Mouse (Mus musculus): Measurements from ENCODE around the gene Gstcd. TPM values are rescaled to one million over a fixed set of nuclear protein-coding genes. Genes with fewer than 3 reads are reported as not detected.
A peak's percentile ranks its signal among the peaks of the same experiment; 100 is the strongest.

Gstcd gene
- polyA plus RNA-seq, 2 experiments, result 2.3 to 5.3 TPM

DNA sequence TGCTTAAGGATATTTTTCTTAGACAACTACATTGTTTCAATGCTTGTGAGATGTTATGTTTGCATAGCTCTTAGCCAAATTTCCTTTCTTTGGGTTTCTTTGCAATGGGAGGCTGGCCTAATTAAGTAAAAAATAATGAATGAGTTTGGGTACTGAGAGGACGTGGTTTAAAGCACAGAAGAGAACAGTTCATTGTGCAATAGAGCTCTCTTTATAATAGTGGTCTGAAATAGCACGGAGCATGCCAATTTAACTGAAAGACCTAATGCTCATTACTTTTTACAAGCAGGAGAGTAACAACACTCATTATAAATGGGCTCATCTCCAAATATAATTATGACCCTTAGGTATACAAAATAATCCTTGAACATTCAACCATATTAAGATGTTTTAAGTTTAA, 39.8 kb downstream of the Gstcd start:
- no peaks in the 10 kb centered on the region for H3K4me1 ChIP-seq (replicated peaks; ENCODE audit: control insufficient read depth in 2 of 2, insufficient read depth in 2 of 2, low read length in 1 of 2)
- H3K9ac ChIP-seq (replicated peaks), result no peak overlapping the region
- no peak for TF ChIP-seq EP300 (IDR thresholded peaks at IDR 0.05; ENCODE audit: low read depth)
- no peak for TF ChIP-seq CTCF (IDR thresholded peaks at IDR 0.05; ENCODE audit: low read depth)
- H3K9me3 ChIP-seq (ENCODE audit: control insufficient read depth, low read length), result no peaks in the 10 kb centered on the region
- no peak overlapping the region for H3K27ac ChIP-seq
- H3K4me2 ChIP-seq (ENCODE audit: low read depth), result no peak overlapping the region
- DNase-seq (ENCODE audit: low read depth in 3 of 3, low spot score in 3 of 3) (no peak), ATAC-seq (ENCODE audit: insufficient read depth) (no peak)
- no peaks in the 10 kb centered on the region for H3K27me3 ChIP-seq (ENCODE audit: control insufficient read depth, insufficient read depth, low read length)
- H3K4me3 ChIP-seq (ENCODE audit: insufficient read depth in 1 of 2, low read depth in 2 of 2, low read length in 2 of 2), result no peak overlapping the region
- peaks cover under 1% of the 10 kb centered on the region; the same call in 1 of the 2 replicates for H3K36me3 ChIP-seq (replicated peaks; ENCODE audit: control insufficient read depth, insufficient read depth, low read depth)
- WGBS (ENCODE audit: insufficient replicate concordance), result 73% methylated on average over 2 of the region's 2 CpGs

DNA sequence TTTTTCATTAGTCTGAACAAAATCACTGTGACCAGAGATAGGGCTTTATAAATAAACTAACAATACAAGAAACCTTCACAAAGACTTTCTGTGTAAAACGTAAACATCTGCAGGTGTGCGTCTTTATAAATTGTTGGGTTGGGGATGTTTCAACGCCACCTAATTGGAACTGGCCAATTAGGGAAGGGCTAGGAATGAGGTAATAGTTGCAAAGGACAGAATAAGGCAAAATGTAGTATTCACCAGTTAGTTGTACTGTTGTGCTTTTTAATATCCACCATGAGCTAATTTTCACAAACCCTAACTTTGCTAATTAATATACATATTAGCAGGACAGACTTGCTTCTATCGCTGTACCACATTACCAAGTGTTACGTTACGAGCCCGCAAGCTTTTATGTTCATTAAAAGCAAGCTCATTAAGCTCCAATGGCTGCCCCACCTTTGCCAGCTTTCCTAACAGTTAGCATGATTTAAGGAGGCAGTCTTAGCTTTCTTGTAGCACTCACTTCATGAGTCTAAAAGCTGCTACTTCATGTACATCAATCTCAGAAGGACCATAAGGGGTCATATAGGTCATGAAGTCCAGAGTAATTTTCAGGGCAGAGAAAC, 58.6 kb downstream of the Gstcd start:
- no peak overlapping the region for H3K9ac ChIP-seq (replicated peaks)
- DNase-seq (ENCODE audit: low read depth in 3 of 3, low spot score in 3 of 3) (no peak), ATAC-seq (ENCODE audit: insufficient read depth) (no peak)
- no peak overlapping the region for H3K27ac ChIP-seq
- no peaks in the 10 kb centered on the region for H3K4me1 ChIP-seq (replicated peaks; ENCODE audit: control insufficient read depth in 2 of 2, insufficient read depth in 2 of 2, low read length in 1 of 2)
- no peak overlapping the region for H3K4me2 ChIP-seq (ENCODE audit: low read depth)
- no peaks in the 10 kb centered on the region for H3K27me3 ChIP-seq (ENCODE audit: control insufficient read depth, insufficient read depth, low read length)
- H3K4me3 ChIP-seq (ENCODE audit: insufficient read depth in 1 of 2, low read depth in 2 of 2, low read length in 2 of 2), result no peak overlapping the region
- TF ChIP-seq EP300 (IDR thresholded peaks at IDR 0.05; ENCODE audit: low read depth) (no peak), CTCF (IDR thresholded peaks at IDR 0.05; ENCODE audit: low read depth) (no peak)
- H3K9me3 ChIP-seq (ENCODE audit: control insufficient read depth, low read length), result no peaks in the 10 kb centered on the region
- 86% methylated on average over 7 of the region's 7 CpGs for WGBS (ENCODE audit: insufficient replicate concordance)
- no peaks in the 10 kb centered on the region for H3K36me3 ChIP-seq (replicated peaks; ENCODE audit: control insufficient read depth, insufficient read depth, low read depth)

DNA sequence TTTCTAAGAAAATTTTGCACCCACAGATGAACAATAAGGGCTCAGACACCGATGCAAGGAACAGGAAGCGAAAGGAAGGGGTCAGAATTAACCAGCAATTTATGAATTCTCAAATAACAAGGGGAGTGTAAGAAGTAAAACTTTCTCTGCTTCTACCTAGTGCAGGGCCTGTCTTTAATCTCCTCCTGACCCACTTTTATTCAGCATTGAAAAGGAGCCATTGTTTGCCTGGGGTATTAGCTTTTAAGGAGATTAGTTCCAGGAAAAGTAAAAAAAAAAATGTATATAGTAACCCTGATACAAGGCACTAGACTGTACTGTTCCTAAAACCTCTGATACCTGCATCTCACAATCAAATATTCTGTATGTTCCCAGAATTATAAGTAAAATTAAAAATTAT, 64.9 kb downstream of the Gstcd start:
- Histone ChIP-seq H3K27ac (no peak overlapping the region), H3K27me3 (ENCODE audit: control insufficient read depth, insufficient read depth, low read length) (no peaks in the 10 kb centered on the region), H3K4me2 (ENCODE audit: low read depth) (no peak overlapping the region), H3K4me1 (replicated peaks; ENCODE audit: control insufficient read depth in 2 of 2, insufficient read depth in 2 of 2, low read length in 1 of 2) (no peaks in the 10 kb centered on the region), H3K36me3 (replicated peaks; ENCODE audit: control insufficient read depth, insufficient read depth, low read depth) (no peaks in the 10 kb centered on the region), H3K9me3 (ENCODE audit: control insufficient read depth, low read length) (no peaks in the 10 kb centered on the region), H3K9ac (replicated peaks) (no peak overlapping the region), H3K4me3 (ENCODE audit: insufficient read depth in 1 of 2, low read depth in 2 of 2, low read length in 2 of 2) (no peak overlapping the region)
- no peak for DNase-seq (ENCODE audit: low read depth in 3 of 3, low spot score in 3 of 3)
- WGBS (ENCODE audit: insufficient replicate concordance), result 65% methylated on average over 2 of the region's 2 CpGs
- no peak for ATAC-seq (ENCODE audit: insufficient read depth)
- TF ChIP-seq EP300 (IDR thresholded peaks at IDR 0.05; ENCODE audit: low read depth) (no peak), CTCF (IDR thresholded peaks at IDR 0.05; ENCODE audit: low read depth) (no peak)

DNA sequence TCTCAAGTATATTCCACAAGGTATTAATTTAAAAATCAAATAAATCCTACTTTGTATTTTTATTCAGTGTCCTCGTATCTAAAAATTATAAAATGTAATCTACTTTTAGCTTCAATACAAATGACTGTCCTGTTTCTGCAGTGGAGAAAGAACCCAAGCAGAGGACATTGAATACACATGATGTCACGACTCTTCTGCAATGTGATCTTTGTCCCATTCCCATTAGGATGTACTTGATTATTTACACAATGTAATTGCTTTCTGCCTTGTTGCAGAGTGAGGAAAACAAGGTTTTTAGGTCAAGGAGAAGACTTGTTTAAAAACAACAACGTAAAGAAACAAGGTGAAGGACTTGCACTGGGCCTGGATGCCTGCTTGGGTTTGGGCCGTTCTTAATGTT, 84.6 kb downstream of the Gstcd start:
- TF ChIP-seq CTCF (IDR thresholded peaks at IDR 0.05; ENCODE audit: low read depth), result no peak
- TF ChIP-seq EP300 (IDR thresholded peaks at IDR 0.05; ENCODE audit: low read depth), result no peak
- 75% methylated on average over 4 of the region's 4 CpGs for WGBS (ENCODE audit: insufficient replicate concordance)

DNA sequence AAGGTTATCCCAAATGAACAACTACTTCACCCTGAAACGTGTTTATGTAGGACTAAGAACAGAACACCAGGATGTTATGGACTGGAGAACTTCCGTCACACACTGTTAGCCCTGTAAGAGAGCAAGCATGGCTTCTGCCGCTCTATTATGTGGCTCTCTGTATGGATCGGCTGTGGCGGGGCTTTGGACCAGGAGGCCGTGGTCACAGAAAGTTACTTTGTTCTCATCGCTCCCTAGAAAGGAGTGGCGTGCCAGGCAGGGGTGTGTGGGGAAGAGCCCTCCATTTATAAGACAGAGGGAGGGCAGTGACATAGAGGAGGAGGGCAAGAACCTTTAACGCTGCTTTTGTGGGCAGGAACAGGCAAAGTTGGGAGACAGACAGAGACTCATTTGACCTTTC, 95.5 kb downstream of the Gstcd start:
- Histone ChIP-seq H3K4me2 (ENCODE audit: low read depth) (no peak overlapping the region), H3K4me1 (replicated peaks; ENCODE audit: control insufficient read depth in 2 of 2, insufficient read depth in 2 of 2, low read length in 1 of 2) (no peaks in the 10 kb centered on the region), H3K36me3 (replicated peaks; ENCODE audit: control insufficient read depth, insufficient read depth, low read depth) (no peaks in the 10 kb centered on the region), H3K9me3 (ENCODE audit: control insufficient read depth, low read length) (no peaks in the 10 kb centered on the region), H3K27ac (no peak overlapping the region), H3K27me3 (ENCODE audit: control insufficient read depth, insufficient read depth, low read length) (no peaks in the 10 kb centered on the region), H3K9ac (replicated peaks) (no peak overlapping the region), H3K4me3 (ENCODE audit: insufficient read depth in 1 of 2, low read depth in 2 of 2, low read length in 2 of 2) (no peak overlapping the region)
- no peak for ATAC-seq (ENCODE audit: insufficient read depth)
- TF ChIP-seq EP300 (IDR thresholded peaks at IDR 0.05; ENCODE audit: low read depth), result no peak
- no peak for TF ChIP-seq CTCF (IDR thresholded peaks at IDR 0.05; ENCODE audit: low read depth)
- WGBS (ENCODE audit: insufficient replicate concordance), result 86% methylated on average over 9 of the region's 9 CpGs
- DNase-seq (ENCODE audit: low read depth in 3 of 3, low spot score in 3 of 3), result no peak

More for the DNA sequence above, 84.6 kb downstream of the Gstcd start:
- DNase-seq (ENCODE audit: low read depth in 3 of 3, low spot score in 3 of 3) (peak in 1 of 3 experiments; percentile 10), ATAC-seq (ENCODE audit: insufficient read depth) (no peak)
- Histone ChIP-seq H3K9me3 (ENCODE audit: control insufficient read depth, low read length) (no peaks in the 10 kb centered on the region), H3K4me1 (replicated peaks; ENCODE audit: control insufficient read depth in 2 of 2, insufficient read depth in 2 of 2, low read length in 1 of 2) (no peaks in the 10 kb centered on the region), H3K27ac (no peak overlapping the region), H3K36me3 (replicated peaks; ENCODE audit: control insufficient read depth, insufficient read depth, low read depth) (no peaks in the 10 kb centered on the region), H3K27me3 (ENCODE audit: control insufficient read depth, insufficient read depth, low read length) (no peaks in the 10 kb centered on the region), H3K4me3 (ENCODE audit: insufficient read depth in 1 of 2, low read depth in 2 of 2, low read length in 2 of 2) (no peak overlapping the region), H3K9ac (replicated peaks) (no peak overlapping the region), H3K4me2 (ENCODE audit: low read depth) (no peak overlapping the region)
